Mouse (Mus musculus): ENCODE data around the gene Csf3. TPM values are rescaled to one million over a fixed set of nuclear protein-coding genes. Genes with fewer than 3 reads are reported as not detected.

The Csf3 gene
- polyA plus RNA-seq (2014; fragmentation: Illumina TruSeq; extraction: RNeasy Lipid Tissue Mini Kit (QIAGEN cat#74804); ENCODE audit: low read depth, low replicate concordance), result not detected

GRCm38 (mm10) chr11:98701213-98701670, at the start of gene Csf3:
Csf3 (plus strand) TSS chr11:98701263.

GRCm38 (mm10) chr11:98664091-98664490, 37.0 kb upstream of the Csf3 start, which contains the start of gene Gsdma:
Gsdma (plus strand) TSS chr11:98664351.

GRCm38 (mm10) chr11:98681786-98682745, 19.0 kb upstream of the Csf3 start, which contains the start of gene Psmd3:
Psmd3 (plus strand) TSS chr11:98682554.

GRCm38 (mm10) chr11:98729119-98729588, 28.1 kb downstream of the Csf3 start, which contains the start of gene Med24:
Med24 (minus strand) TSS chr11:98729435.

GRCm38 (mm10) chr11:98740393-98741050, 39.5 kb downstream of the Csf3 start, which contains the start of gene Thra:
Thra (plus strand) TSS chr11:98740638.

Other genes with a start within 250 kb of the Csf3 start
- gene Ikzf3, start 155.2 kb upstream of the Csf3 start, polyA plus RNA-seq (2014; fragmentation: Illumina TruSeq; extraction: RNeasy Lipid Tissue Mini Kit (QIAGEN cat#74804); ENCODE audit: low read depth, low replicate concordance), result 0.52 TPM
- not detected for gene Zpbp2, start 150.2 kb upstream of the Csf3 start, polyA plus RNA-seq (2014; fragmentation: Illumina TruSeq; extraction: RNeasy Lipid Tissue Mini Kit (QIAGEN cat#74804); ENCODE audit: low read depth, low replicate concordance)
- gene Ormdl3, start 113.9 kb upstream of the Csf3 start, polyA plus RNA-seq (2014; fragmentation: Illumina TruSeq; extraction: RNeasy Lipid Tissue Mini Kit (QIAGEN cat#74804); ENCODE audit: low read depth, low replicate concordance), result 19.8 TPM
- gene Lrrc3c, start 103.0 kb upstream of the Csf3 start, polyA plus RNA-seq (2014; fragmentation: Illumina TruSeq; extraction: RNeasy Lipid Tissue Mini Kit (QIAGEN cat#74804); ENCODE audit: low read depth, low replicate concordance), result not detected
- 0.64 TPM for gene Gm12355, start 75.6 kb upstream of the Csf3 start, polyA plus RNA-seq (2014; fragmentation: Illumina TruSeq; extraction: RNeasy Lipid Tissue Mini Kit (QIAGEN cat#74804); ENCODE audit: low read depth, low replicate concordance)
- gene Gsdma3, start 74.9 kb upstream of the Csf3 start, polyA plus RNA-seq (2014; fragmentation: Illumina TruSeq; extraction: RNeasy Lipid Tissue Mini Kit (QIAGEN cat#74804); ENCODE audit: low read depth, low replicate concordance), result not detected
- gene Gsdma2, start 54.5 kb upstream of the Csf3 start, polyA plus RNA-seq (2014; fragmentation: Illumina TruSeq; extraction: RNeasy Lipid Tissue Mini Kit (QIAGEN cat#74804); ENCODE audit: low read depth, low replicate concordance), result not detected
- gene Gsdma, start 36.9 kb upstream of the Csf3 start, polyA plus RNA-seq (2014; fragmentation: Illumina TruSeq; extraction: RNeasy Lipid Tissue Mini Kit (QIAGEN cat#74804); ENCODE audit: low read depth, low replicate concordance), result not detected
- gene Psmd3, start 18.7 kb upstream of the Csf3 start, polyA plus RNA-seq (2014; fragmentation: Illumina TruSeq; extraction: RNeasy Lipid Tissue Mini Kit (QIAGEN cat#74804); ENCODE audit: low read depth, low replicate concordance), result 17.7 TPM
- gene Med24, start 28.2 kb downstream of the Csf3 start, polyA plus RNA-seq (2014; fragmentation: Illumina TruSeq; extraction: RNeasy Lipid Tissue Mini Kit (QIAGEN cat#74804); ENCODE audit: low read depth, low replicate concordance), result 5.1 TPM
- 10.6 TPM for gene Thra, start 39.4 kb downstream of the Csf3 start, polyA plus RNA-seq (2014; fragmentation: Illumina TruSeq; extraction: RNeasy Lipid Tissue Mini Kit (QIAGEN cat#74804); ENCODE audit: low read depth, low replicate concordance)
- 8.7 TPM for gene Nr1d1, start 74.1 kb downstream of the Csf3 start, polyA plus RNA-seq (2014; fragmentation: Illumina TruSeq; extraction: RNeasy Lipid Tissue Mini Kit (QIAGEN cat#74804); ENCODE audit: low read depth, low replicate concordance)
- gene Msl1, start 94.3 kb downstream of the Csf3 start, polyA plus RNA-seq (2014; fragmentation: Illumina TruSeq; extraction: RNeasy Lipid Tissue Mini Kit (QIAGEN cat#74804); ENCODE audit: low read depth, low replicate concordance), result 93.3 TPM
- 20.9 TPM for gene Casc3, start 103.6 kb downstream of the Csf3 start, polyA plus RNA-seq (2014; fragmentation: Illumina TruSeq; extraction: RNeasy Lipid Tissue Mini Kit (QIAGEN cat#74804); ENCODE audit: low read depth, low replicate concordance)
- gene Rapgefl1, start 135.5 kb downstream of the Csf3 start, polyA plus RNA-seq (2014; fragmentation: Illumina TruSeq; extraction: RNeasy Lipid Tissue Mini Kit (QIAGEN cat#74804); ENCODE audit: low read depth, low replicate concordance), result 0.23 TPM
- 9.9 TPM for gene Wipf2, start 162.4 kb downstream of the Csf3 start, polyA plus RNA-seq (2014; fragmentation: Illumina TruSeq; extraction: RNeasy Lipid Tissue Mini Kit (QIAGEN cat#74804); ENCODE audit: low read depth, low replicate concordance)
- 0.58 TPM for gene Cdc6, start 206.5 kb downstream of the Csf3 start, polyA plus RNA-seq (2014; fragmentation: Illumina TruSeq; extraction: RNeasy Lipid Tissue Mini Kit (QIAGEN cat#74804); ENCODE audit: low read depth, low replicate concordance)
- gene Rara, start 226.6 kb downstream of the Csf3 start, polyA plus RNA-seq (2014; fragmentation: Illumina TruSeq; extraction: RNeasy Lipid Tissue Mini Kit (QIAGEN cat#74804); ENCODE audit: low read depth, low replicate concordance), result 1.1 TPM

Measured in adrenal gland, adult 10 weeks (tissue).